Mouse (Mus musculus) E14TG2a.4 (cell line): ENCODE measurements at regions not wholly inside any gene's neighbourhood (a gene's known extent, or its start where the extent isn't known, plus 50 kb on each side); places are given as distances from the start of the nearest gene placed in this dataset.

Experiments
- CTCF ChIP-seq: conservative IDR thresholded peaks from 2 replicates; pipeline ENCODE4 v1.5.1; 2014; ENCODE audit warnings: low read length
- NANOG ChIP-seq: IDR thresholded peaks from 2 replicates; pipeline ENCODE4 v1.6.1; 2014; ENCODE audit warnings: borderline replicate concordance, low read length, mixed read lengths

DNA sequence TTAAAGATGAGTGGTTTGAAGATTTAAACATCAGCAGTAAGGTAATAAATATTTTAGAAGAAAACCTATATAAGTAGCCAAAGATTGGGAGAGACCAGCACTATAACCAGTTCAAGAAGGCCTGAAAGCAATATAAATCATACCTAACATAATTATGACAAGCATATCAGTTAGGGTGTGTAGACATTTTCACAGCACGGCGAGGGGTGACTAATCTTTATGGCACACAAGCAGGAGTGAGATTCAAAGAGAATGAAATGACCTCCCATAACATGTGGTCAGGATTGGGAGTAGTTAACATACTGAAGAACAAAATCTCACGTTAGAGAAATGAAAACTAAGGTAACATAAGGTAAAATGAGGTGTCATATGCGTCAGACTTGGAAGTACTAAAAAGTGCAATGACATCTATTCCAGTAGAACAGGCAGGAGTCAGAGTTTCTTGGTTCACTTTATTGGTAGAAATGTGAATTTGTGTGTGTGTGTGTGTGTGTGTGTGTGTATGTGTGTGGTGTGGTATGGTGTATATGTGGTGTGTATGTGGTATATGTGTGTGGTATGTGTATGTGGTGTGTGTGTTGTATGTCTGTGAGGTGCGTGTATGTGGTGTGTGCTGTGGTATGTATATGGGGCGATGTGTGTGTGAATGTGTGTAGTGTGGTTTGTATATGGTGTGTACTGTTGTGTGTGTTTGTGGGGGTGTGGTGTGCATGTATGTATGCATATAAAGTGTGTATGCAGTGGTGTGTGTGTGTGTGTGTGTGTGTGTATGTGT, 262.0 kb upstream of the Slc30a5 start:
- TF ChIP-seq CTCF, result no peak
- no peak for TF ChIP-seq NANOG
